Mouse (Mus musculus): ENCODE measurements around the gene Gnl2.

- no peak for TF ChIP-seq CTCF (conservative IDR thresholded peaks at IDR 0.05; ENCODE audit: low read length)
- no peak for TF ChIP-seq NANOG (IDR thresholded peaks at IDR 0.05; ENCODE audit: borderline replicate concordance, low read length)
Measured at GRCm38 (mm10) chr4:125034341-125034740, 18.0 kb downstream of the Gnl2 start.

Measured in E14TG2a.4 (cell line).